In the genomic region with DNA sequence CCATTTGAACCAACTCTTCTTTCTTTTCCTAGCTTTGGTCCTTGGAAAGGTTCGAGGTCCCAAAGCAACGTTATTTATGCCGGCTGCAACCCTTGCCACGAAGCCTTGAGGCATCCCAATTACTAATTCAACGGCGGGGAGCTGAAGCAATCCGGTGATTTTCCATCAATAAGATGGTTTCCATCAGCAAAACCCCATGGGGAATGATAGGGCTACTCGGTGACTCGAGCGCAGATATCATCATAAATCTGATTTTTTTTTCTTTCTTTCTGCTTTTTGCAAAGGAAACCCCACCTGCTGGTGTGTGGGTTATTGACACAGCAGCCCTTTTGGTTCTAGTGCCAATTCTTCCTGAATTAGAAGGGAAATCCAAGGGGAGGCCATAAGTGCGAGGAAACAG, we compare ENCODE assay signal across 14 mouse cellular contexts. TPM values are rescaled to one million over a fixed set of nuclear protein-coding genes. Genes with fewer than 3 reads are reported as not detected.
DNase-seq lines count a peak whose midpoint lies in the region; TF ChIP-seq lines count a peak whose summit lies in the region.
"Had no signal": no experiment of that assay in that cellular context is flagged by ENCODE, and none has a peak within 500 bp of the region (broad histone marks: within the 10 kb centered on the region; RNA-seq: fewer than 3 reads in every experiment).

No protein-coding gene starts in this region.

- H3K27ac ChIP-seq in testis, adult 2 months (ENCODE audit: control insufficient read depth, insufficient read depth, low read depth, low read length): peak overlapping the region; percentile 66; the same call in 1 of the 2 replicates
- H3K27ac ChIP-seq: macrophage had no signal

- peak; percentile 56 to 61 for DNase-seq in heart, adult 18-20 months
- DNase-seq in heart, postnatal 36 days: no peak
- DNase-seq in kidney, postnatal 25 days: peak; percentile 40 to 55
- no peak for DNase-seq in kidney, adult 9 months
- no peak for DNase-seq in testis, postnatal 10 days (ENCODE audit: low spot score)
- DNase-seq in adipocyte (ENCODE audit: low spot score): no peak
- no peak for DNase-seq in layer of hippocampus, postnatal 25 days (ENCODE audit: extremely low spot score in 1 of 2, low spot score in 1 of 2)
- DNase-seq: cerebellum, adult 18-20 months; right cerebral cortex, postnatal 25 days; thymus, postnatal 36 days had no signal

- TF ChIP-seq CTCF in testis, adult 2 months (IDR thresholded peaks at IDR 0.05; ENCODE audit: control insufficient read depth, insufficient read depth, insufficient replicate concordance, low read depth, low read length): no peak

- intact Hi-C loops in heart, postnatal 36 days (cut with DNase I): no loop called here

- H3K36me3 ChIP-seq in testis, adult 2 months (ENCODE audit: control insufficient read depth, insufficient read depth, low read length): no peaks in the 10 kb centered on the region
- H3K36me3 ChIP-seq: limb, embryonic 15.5 days had no signal

- H3K4me1 ChIP-seq in testis, adult 2 months (ENCODE audit: control insufficient read depth, insufficient read depth, low read length): peaks cover 2% of the 10 kb centered on the region; the same call in 1 of the 2 replicates

- no peaks in the 10 kb centered on the region for H3K27me3 ChIP-seq in testis, adult 2 months (ENCODE audit: control insufficient read depth, insufficient read depth, low read length)
- H3K27me3 ChIP-seq: limb, embryonic 15.5 days had no signal

- no peak for TF ChIP-seq POLR2A in testis, adult 2 months (IDR thresholded peaks at IDR 0.05; ENCODE audit: control insufficient read depth, low read depth, low read length)

- H3K4me3 ChIP-seq in testis, adult 2 months (ENCODE audit: control insufficient read depth, low read depth, low read length): no peak overlapping the region
- H3K4me3 ChIP-seq: erythroblast, embryonic 14.5 days; limb, embryonic 15.5 days had no signal

RNA-seq across cellular contexts. Expression of a gene that starts 28.3 kb away (rescaled TPM):
- total RNA-seq in heart, adult 18-20 months (2021): 10 to 100 TPM; 41.8 to 43.5 TPM
- 10 to 100 TPM; 54.6 to 63.8 TPM for total RNA-seq in heart, postnatal 36 days (2021)
- 104 and 115 TPM in 2 replicates for polyA plus RNA-seq in testis, adult 2 months (2012; rRNA removed)
- total RNA-seq in layer of hippocampus, postnatal 25 days (2021): 10 to 100 TPM; 30.9 to 33.1 TPM

Comparison
In these comparisons a context has a peak if more than half of its experiments do, and no peak if none do; other contexts are left out.
1. DNase-seq: peak in heart, adult 18-20 months (2 of 2) and kidney, postnatal 25 days (2 of 2); none in heart, postnatal 36 days (0 of 2), kidney, adult 9 months (single experiment), testis, postnatal 10 days (single experiment), adipocyte (single experiment) and layer of hippocampus, postnatal 25 days (0 of 2).